Mouse (Mus musculus) heart, postnatal 0 days (tissue): ENCODE results near the gene Idua. TPM values are rescaled to one million over a fixed set of nuclear protein-coding genes. Genes with fewer than 3 reads are reported as not detected.

Experiments used
- ATAC-seq: fragments of 200-750 bp; cut with Nextera tagmentation; 2 replicates; pipeline ENCODE4 v1.8.0; 2017; ENCODE audit warnings: low read depth, moderate number of reproducible peaks, moderate library complexity; ENCODE audit not compliant: insufficient read depth
- DNase-seq: peaks from one replicate; pipeline ENCODE4 v3.0.0-alpha.2; 2016; ENCODE audit warnings: low spot score
- H3K27ac ChIP-seq: fragments of 300-500 bp; sonication (generic); 2 replicates; pipeline ENCODE4 v1.5.1; 2014; ENCODE audit warnings: low read depth, mild to moderate bottlenecking
- H3K27me3 ChIP-seq: fragments of 300-500 bp; sonication (generic); 2 replicates; pipeline ENCODE4 v1.6.1; 2014; ENCODE audit warnings: low read length, mixed read lengths; ENCODE audit not compliant: control insufficient read depth, insufficient read depth
- H3K36me3 ChIP-seq: fragments of 300-500 bp; sonication (generic); replicated peaks from 2 replicates; pipeline ENCODE4 v1.6.1; 2014; ENCODE audit warnings: low read length, mixed read lengths; ENCODE audit not compliant: control insufficient read depth, insufficient read depth
- H3K4me1 ChIP-seq: fragments of 300-500 bp; sonication (generic); 2 replicates; pipeline ENCODE4 v1.6.1; 2014; ENCODE audit warnings: antibody characterized with exemption; ENCODE audit not compliant: control insufficient read depth, insufficient read depth
- H3K4me2 ChIP-seq: fragments of 300-500 bp; sonication (generic); 2 replicates; pipeline ENCODE4 v1.6.1; 2014; ENCODE audit warnings: low read depth, mild to moderate bottlenecking, low read length, moderate library complexity
- H3K4me3 ChIP-seq: fragments of 300-500 bp; sonication (generic); 2 replicates; pipeline ENCODE4 v1.5.1; 2014; ENCODE audit warnings: low read depth, low read length
- H3K9ac ChIP-seq: fragments of 300-500 bp; sonication (generic); replicated peaks from 2 replicates; pipeline ENCODE4 v1.6.1; 2014; ENCODE audit warnings: low read depth, low read length, mixed read lengths
- H3K9me3 ChIP-seq: fragments of 300-500 bp; sonication (generic); replicated peaks from 2 replicates; pipeline ENCODE4 v1.6.1; 2016; ENCODE audit warnings: low read length; ENCODE audit not compliant: control insufficient read depth
- CTCF ChIP-seq: IDR thresholded peaks from 2 replicates; pipeline ENCODE4 v1.5.1; 2016; ENCODE audit warnings: antibody characterized with exemption, control low read depth, low read depth
- EP300 ChIP-seq: IDR thresholded peaks from 2 replicates; pipeline ENCODE4 v1.6.1; 2016; ENCODE audit warnings: antibody characterized with exemption, low read depth
- WGBS: fragments of 180-500 bp; shearing (Covaris S2); extraction: QIAGEN DNeasy Blood & Tissue Kit; methylation state at CpG from one replicate; pipeline ENCODE4 v1.1.7; 2014; 5-methylcytosine and 5-hydroxymethylcytosine counted together
- polyA plus RNA-seq: library from polyadenylated mRNA; unstranded; fragments of >200 nt; fragmentation: Nextera tagmentation; extraction: Ambion mirVana; gene quantifications from 2 replicates; pipeline ENCODE4 v1.2.1, GENCODE M21; 2015
- total RNA-seq: library from RNA; depleted of rRNA; stranded (reverse); fragments of >200 nt; gene quantifications from 2 replicates; pipeline ENCODE4 v1.2.3, GENCODE M21; 2014; ENCODE audit warnings: low replicate concordance

The Idua gene
- total and polyA plus RNA-seq, 2 experiments from 2014 or later, result 9.6 to 25.6 TPM

DNA sequence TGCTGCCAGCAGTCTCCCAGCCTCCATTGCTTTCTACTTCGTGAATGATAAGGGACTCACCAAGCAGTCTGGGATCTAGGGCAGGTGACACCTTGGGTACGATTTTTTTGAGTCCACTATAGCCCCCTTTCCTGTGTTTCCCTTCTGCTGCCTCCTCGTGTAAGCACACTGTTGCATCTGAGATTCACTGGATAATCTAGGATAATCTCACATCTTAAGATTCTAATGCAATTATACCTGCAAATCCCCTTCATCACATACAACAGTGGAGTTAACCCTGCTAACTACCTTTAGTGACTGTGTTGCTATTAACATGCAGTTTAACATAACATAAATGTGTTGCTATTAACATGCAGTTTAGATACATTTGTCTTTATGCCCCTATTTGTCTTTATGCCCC is 4.9 kb downstream of the Idua start:
- Histone ChIP-seq H3K36me3 (no peaks in the 10 kb centered on the region), H3K4me3 (no peak overlapping the region), H3K27me3 (0 out of 2 replicates have a peak, but pooled peaks cover 5% of the 10 kb centered on the region), H3K9me3 (no peaks in the 10 kb centered on the region), H3K4me1 (peaks cover 16% of the 10 kb centered on the region; the same call in 1 of the 2 replicates), H3K9ac (no peak overlapping the region), H3K27ac (no peak overlapping the region), H3K4me2 (no peak overlapping the region)
- no peak for TF ChIP-seq EP300
- TF ChIP-seq CTCF, result no peak
- WGBS, result 38% methylated on average over 3 of the region's 3 CpGs
- ATAC-seq (no peak), DNase-seq (no peak)

DNA sequence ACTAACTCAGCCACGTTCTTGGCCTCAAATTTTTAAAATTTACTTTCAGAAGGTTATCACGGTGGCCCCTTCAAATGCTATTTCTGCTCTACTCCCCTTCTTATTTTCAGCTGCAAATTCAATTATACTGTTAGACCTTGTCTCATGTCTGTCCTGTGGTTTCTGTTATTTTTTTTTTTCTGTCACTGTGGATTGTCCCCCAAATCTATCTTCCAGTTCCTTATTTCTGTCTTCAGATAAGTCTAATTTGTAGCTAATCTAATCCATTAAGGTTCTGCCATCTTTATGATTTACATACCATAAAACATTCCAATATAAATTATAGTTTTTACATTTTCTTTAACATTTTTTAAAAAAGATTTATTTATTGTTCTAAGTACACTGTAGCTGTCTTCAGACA is 7.2 kb downstream of the Idua start:
- DNase-seq (no peak), ATAC-seq (no peak)
- H3K27me3 ChIP-seq, result 0 out of 2 replicates have a peak, but pooled peaks cover 5% of the 10 kb centered on the region
- H3K4me1 ChIP-seq, result peaks cover 19% of the 10 kb centered on the region; the same call in 1 of the 2 replicates
- WGBS, result 73% methylated on average over 2 of the region's 2 CpGs
- no peak for TF ChIP-seq EP300
- TF ChIP-seq CTCF, result no peak
- no peak overlapping the region for H3K27ac ChIP-seq
- no peaks in the 10 kb centered on the region for H3K9me3 ChIP-seq
- peaks cover under 1% of the 10 kb centered on the region; the same call in 1 of the 2 replicates for H3K36me3 ChIP-seq
- H3K4me3 ChIP-seq, result no peak overlapping the region
- H3K9ac ChIP-seq, result no peak overlapping the region
- no peak overlapping the region for H3K4me2 ChIP-seq

DNA sequence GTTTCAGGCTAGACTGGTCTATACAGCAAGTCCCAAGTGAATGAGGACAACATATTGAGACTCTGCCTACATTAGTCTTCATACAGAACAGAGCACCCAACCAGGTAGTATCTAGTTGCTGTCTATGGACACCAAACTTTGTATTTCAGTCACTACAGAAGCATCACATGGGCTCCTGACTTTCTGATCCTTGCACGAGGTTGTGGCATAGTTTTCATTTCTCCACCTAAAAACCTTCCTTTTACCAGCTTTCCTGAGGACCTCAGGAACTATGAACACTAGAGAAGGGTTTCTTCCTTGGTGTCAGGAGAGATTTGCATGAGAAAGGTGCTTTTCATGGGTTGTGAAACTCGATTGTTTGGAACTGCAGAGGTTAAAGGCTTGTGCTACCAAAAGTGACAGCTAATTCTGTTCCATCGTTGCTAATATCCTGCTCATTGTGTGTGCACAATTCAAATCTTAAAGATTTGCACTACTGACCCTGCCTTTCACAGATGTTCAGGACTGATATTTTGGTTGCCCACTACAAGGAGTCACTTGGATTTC is 8.3 kb downstream of the Idua start:
- 7% methylated on average over 3 of the region's 3 CpGs for WGBS
- ATAC-seq, result no peak
- Histone ChIP-seq H3K36me3 (peaks cover 10% of the 10 kb centered on the region; the same call in 1 of the 2 replicates), H3K4me3 (peak overlapping the region; percentile 55), H3K4me1 (peaks cover 19% of the 10 kb centered on the region; the same call in 1 of the 2 replicates), H3K27ac (peak overlapping the region; percentile 91), H3K9me3 (no peaks in the 10 kb centered on the region), H3K9ac (peak overlapping the region; percentile 69; the same call in 1 of the 2 replicates), H3K27me3 (0 out of 2 replicates have a peak, but pooled peaks cover 2% of the 10 kb centered on the region), H3K4me2 (peak overlapping the region; percentile 69)
- TF ChIP-seq CTCF (no peak), EP300 (no peak)
- peak; percentile 10 for DNase-seq

DNA sequence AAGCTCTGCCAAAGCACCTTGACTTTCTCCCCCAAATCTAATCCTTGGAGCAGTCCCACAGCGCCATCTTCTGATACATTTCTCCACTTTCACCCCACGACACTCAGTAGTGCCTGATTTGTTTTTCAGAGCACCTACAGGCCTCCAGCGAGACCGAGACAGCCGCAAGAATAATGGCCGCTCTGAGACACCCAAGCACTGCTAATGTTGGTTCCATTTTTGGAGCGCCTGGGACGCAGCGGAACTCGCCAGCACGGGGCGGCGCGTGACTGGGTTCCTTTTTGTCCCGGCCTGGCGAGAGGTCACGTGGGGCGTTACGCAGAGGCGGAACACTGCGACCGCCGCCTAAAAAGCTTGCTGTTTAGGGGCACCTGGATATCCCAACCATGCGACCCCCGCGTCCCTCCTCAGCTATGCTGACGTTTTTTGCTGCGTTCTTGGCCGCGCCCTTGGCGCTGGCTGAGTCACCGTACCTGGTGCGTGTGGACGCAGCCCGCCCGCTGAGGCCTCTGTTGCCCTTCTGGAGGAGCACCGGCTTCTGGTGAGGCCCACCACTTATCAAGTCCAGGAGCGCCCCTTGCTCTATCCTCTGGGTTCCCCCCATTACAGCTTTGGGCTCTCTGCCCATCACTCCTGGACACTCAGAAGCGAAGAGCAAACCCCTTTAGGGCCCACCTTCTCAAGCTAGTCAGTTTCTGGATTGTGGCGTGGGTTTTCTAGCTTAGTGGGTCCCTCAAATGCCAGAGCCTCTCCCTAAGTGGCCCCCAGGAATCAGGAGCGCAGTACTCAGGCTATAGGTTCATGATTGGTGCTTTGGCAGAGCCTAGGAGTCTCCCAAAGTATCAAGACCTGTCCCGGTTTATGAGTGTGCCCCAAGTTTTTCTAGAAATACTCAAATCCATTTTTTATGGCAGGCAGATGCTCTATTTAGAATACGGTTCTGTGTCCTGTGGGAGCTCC is 9.1 kb downstream of the Idua start, which contains the start of gene Dgkq:
Gene Dgkq, minus strand, starts transcription at position 696 of the 960 bp plus-strand sequence.
- peak within 1 kb of the TSS; percentile 69 for H3K4me2 ChIP-seq
- ATAC-seq (peak; percentile 89), DNase-seq (peak; percentile 86)
- WGBS, result 4% methylated on average over 43 of the region's 43 CpGs
- H3K36me3 ChIP-seq, result peaks cover 10% of the 10 kb centered on the region; the same call in 1 of the 2 replicates
- TF ChIP-seq EP300 (peak; percentile 76; the same call in 1 of the 2 replicates), CTCF (peak; percentile 62)
- 0 out of 2 replicates have a peak, but pooled peaks cover 2% of the 10 kb centered on the region for H3K27me3 ChIP-seq
- H3K27ac ChIP-seq, result peak within 1 kb of the TSS; percentile 91
- no peaks in the 10 kb centered on the region for H3K9me3 ChIP-seq
- peak within 1 kb of the TSS; percentile 55 for H3K4me3 ChIP-seq
- H3K9ac ChIP-seq, result peak within 1 kb of the TSS; percentile 69
- peaks cover 19% of the 10 kb centered on the region; the same call in 1 of the 2 replicates for H3K4me1 ChIP-seq

DNA sequence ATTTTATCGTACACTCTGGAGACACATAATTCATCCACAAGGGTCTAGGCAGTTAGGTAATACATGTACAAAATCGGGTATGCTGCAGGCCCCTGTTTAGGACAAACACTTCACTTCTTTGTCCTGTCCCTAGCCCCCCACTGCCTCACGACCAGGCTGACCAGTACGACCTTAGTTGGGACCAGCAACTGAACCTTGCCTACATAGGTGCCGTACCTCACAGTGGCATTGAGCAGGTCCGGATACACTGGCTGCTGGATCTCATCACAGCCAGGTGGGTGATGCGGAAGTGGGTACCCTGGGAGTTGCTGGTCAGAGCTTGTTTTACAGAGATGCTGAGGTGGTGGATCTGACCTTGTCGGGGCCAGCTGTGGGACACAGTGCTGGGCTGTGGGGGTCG is 9.9 kb downstream of the Idua start:
- 0 out of 2 replicates have a peak overlapping the region, but pooled peaks have one; percentile 91 for H3K27ac ChIP-seq
- no peak for ATAC-seq
- no peak for DNase-seq
- no peak for TF ChIP-seq CTCF
- TF ChIP-seq EP300, result no peak
- no peaks in the 10 kb centered on the region for H3K9me3 ChIP-seq
- peak overlapping the region; percentile 69 for H3K9ac ChIP-seq
- no peaks in the 10 kb centered on the region for H3K27me3 ChIP-seq
- peak overlapping the region; percentile 69 for H3K4me2 ChIP-seq
- 77% methylated on average over 9 of the region's 9 CpGs for WGBS
- H3K4me3 ChIP-seq, result peak overlapping the region; percentile 55
- H3K36me3 ChIP-seq, result peaks cover 10% of the 10 kb centered on the region; the same call in 1 of the 2 replicates
- H3K4me1 ChIP-seq, result peaks cover 19% of the 10 kb centered on the region; the same call in 1 of the 2 replicates
